8 mouse cellular contexts compared by ENCODE assay signal in genomic region chr9:44319105-44319886, GRCm38 (mm10). TPM values are rescaled to one million over a fixed set of nuclear protein-coding genes. Genes with fewer than 3 reads are reported as not detected.
DNase-seq lines count a peak whose midpoint lies in the region; ATAC-seq and TF ChIP-seq lines count a peak whose summit lies in the region.

No protein-coding gene starts in this region.

- peak; percentile 29; the same call in 1 of the 2 replicates for TF ChIP-seq POLR2A in bone marrow, adult 2 months (IDR thresholded peaks at IDR 0.05; ENCODE audit: borderline replicate concordance, control insufficient read depth, low read depth, low read length)

- H3K27ac ChIP-seq in kidney, embryonic 15.5 days, result peak overlapping the region; percentile 72
- peak overlapping the region; percentile 87 for H3K27ac ChIP-seq in bone marrow, adult 2 months (ENCODE audit: control insufficient read depth, insufficient read depth, low read depth, low read length, poor library complexity)
- H3K27ac ChIP-seq in forebrain, postnatal 0 days (ENCODE audit: low read depth, low read length), result peak overlapping the region; percentile 78
- peak overlapping the region; percentile 73 for H3K27ac ChIP-seq in limb, embryonic 15.5 days
- H3K27ac ChIP-seq in neural tube, embryonic 12.5 days, result peak overlapping the region; percentile 51; the same call in 1 of the 2 replicates

- intact Hi-C loops in left cerebral cortex, postnatal 4 days (cut with DNase I), result no loop called here

- H3K36me3 ChIP-seq in kidney, embryonic 15.5 days, result peaks cover 27% of the 10 kb centered on the region
- H3K36me3 ChIP-seq in forebrain, postnatal 0 days (ENCODE audit: insufficient read depth), result peaks cover 19% of the 10 kb centered on the region
- H3K36me3 ChIP-seq in limb, embryonic 15.5 days, result peaks cover 29% of the 10 kb centered on the region
- peaks cover 27% of the 10 kb centered on the region for H3K36me3 ChIP-seq in neural tube, embryonic 12.5 days

- H3K9ac ChIP-seq in kidney, embryonic 15.5 days, result peak overlapping the region; percentile 82
- peak overlapping the region; percentile 87 for H3K9ac ChIP-seq in forebrain, postnatal 0 days
- H3K9ac ChIP-seq in limb, embryonic 15.5 days, result peak overlapping the region; percentile 82
- peak overlapping the region; percentile 83 for H3K9ac ChIP-seq in neural tube, embryonic 12.5 days

- 3% methylated on average over 37 of the region's 37 CpGs for WGBS in kidney, embryonic 15.5 days
- 3% methylated on average over 37 of the region's 37 CpGs for WGBS in bone marrow, adult 2 months
- 2% methylated on average over 37 of the region's 37 CpGs for WGBS in forebrain, postnatal 0 days
- WGBS in limb, embryonic 15.5 days, result 2% methylated on average over 37 of the region's 37 CpGs
- WGBS in neural tube, embryonic 12.5 days, result 2% methylated on average over 37 of the region's 37 CpGs

- H3K4me1 ChIP-seq in kidney, embryonic 15.5 days, result peaks cover 29% of the 10 kb centered on the region
- peaks cover 5% of the 10 kb centered on the region for H3K4me1 ChIP-seq in bone marrow, adult 2 months (ENCODE audit: control insufficient read depth, insufficient read depth, low read length)
- peaks cover 19% of the 10 kb centered on the region for H3K4me1 ChIP-seq in forebrain, postnatal 0 days (ENCODE audit: insufficient read depth)
- peaks cover 24% of the 10 kb centered on the region for H3K4me1 ChIP-seq in limb, embryonic 15.5 days
- H3K4me1 ChIP-seq in neural tube, embryonic 12.5 days, result peaks cover 30% of the 10 kb centered on the region

- no peaks in the 10 kb centered on the region for H3K9me3 ChIP-seq in kidney, embryonic 15.5 days (replicated peaks)
- H3K9me3 ChIP-seq in forebrain, postnatal 0 days (ENCODE audit: low read length), result no peaks in the 10 kb centered on the region
- no peaks in the 10 kb centered on the region for H3K9me3 ChIP-seq in limb, embryonic 15.5 days
- no peaks in the 10 kb centered on the region for H3K9me3 ChIP-seq in neural tube, embryonic 12.5 days

- TF ChIP-seq CTCF in bone marrow, adult 2 months (IDR thresholded peaks at IDR 0.05; ENCODE audit: control insufficient read depth, insufficient read depth, low read length), result no peak
- no peak for TF ChIP-seq CTCF in forebrain, postnatal 0 days (IDR thresholded peaks at IDR 0.05; ENCODE audit: low read depth)

- DNase-seq in kidney, adult 9 months, result no peak
- DNase-seq in forebrain, postnatal 0 days, result peak; percentile 27
- DNase-seq in left cerebral cortex, postnatal 4 days, result no peak

- H3K27me3 ChIP-seq in kidney, embryonic 15.5 days, result no peaks in the 10 kb centered on the region
- H3K27me3 ChIP-seq in forebrain, postnatal 0 days (ENCODE audit: insufficient read depth, low read length), result no peaks in the 10 kb centered on the region
- no peaks in the 10 kb centered on the region for H3K27me3 ChIP-seq in limb, embryonic 15.5 days
- H3K27me3 ChIP-seq in neural tube, embryonic 12.5 days (replicated peaks), result no peaks in the 10 kb centered on the region

- peak; percentile 2 for ATAC-seq in kidney, embryonic 15.5 days (replicated peaks; ENCODE audit: low FRiP score)
- peak; percentile 39 for ATAC-seq in CD4-positive, CD25-positive, alpha-beta regulatory T cell, adult 4 months
- ATAC-seq in forebrain, postnatal 0 days, result peak; percentile 5; the same call in 1 of the 2 replicates
- ATAC-seq in limb, embryonic 15.5 days (ENCODE audit: insufficient number of reproducible peaks, low FRiP score, low TSS enrichment, low read depth), result no peak
- peak; percentile 4; the same call in 1 of the 2 replicates for ATAC-seq in neural tube, embryonic 12.5 days (ENCODE audit: low FRiP score, low read depth)

- H3K4me2 ChIP-seq in kidney, embryonic 15.5 days, result peak overlapping the region; percentile 94
- peak overlapping the region; percentile 71 for H3K4me2 ChIP-seq in forebrain, postnatal 0 days (ENCODE audit: low read depth)
- peak overlapping the region; percentile 94 for H3K4me2 ChIP-seq in limb, embryonic 15.5 days
- H3K4me2 ChIP-seq in neural tube, embryonic 12.5 days (replicated peaks), result peak overlapping the region; percentile 94

- peak overlapping the region; percentile 87 for H3K4me3 ChIP-seq in kidney, embryonic 15.5 days (replicated peaks)
- H3K4me3 ChIP-seq in bone marrow, adult 2 months (replicated peaks; ENCODE audit: control insufficient read depth, low read depth, low read length), result peak overlapping the region; percentile 95
- peak overlapping the region; percentile 91 for H3K4me3 ChIP-seq in forebrain, postnatal 0 days (ENCODE audit: low read depth, low read length)
- H3K4me3 ChIP-seq in limb, embryonic 15.5 days, result peak overlapping the region; percentile 92
- H3K4me3 ChIP-seq in neural tube, embryonic 12.5 days, result peak overlapping the region; percentile 88

RNA-seq across cellular contexts. Expression of gene C2cd2l, which starts 0.8 kb away (rescaled TPM):
- 6.6 and 8.8 TPM in 2 replicates for polyA plus RNA-seq in kidney, embryonic 15.5 days (2015; fragmentation: Nextera tagmentation; extraction: Ambion mirVana)
- 1 to 10 TPM; 3.2 to 3.6 TPM for polyA plus RNA-seq in CD4-positive, CD25-positive, alpha-beta regulatory T cell, adult 4 months (2017; shearing (Covaris generic))
- polyA plus RNA-seq in bone marrow, adult 2 months (2011; ENCODE audit: insufficient read depth, insufficient read length, low replicate concordance, missing spikeins), result 14.6 and 17.5 TPM in 2 replicates
- 42.9 and 54.2 TPM in 2 replicates for total RNA-seq in forebrain, postnatal 0 days (2014; rRNA removed)
- 26.2 and 33.2 TPM in 2 replicates for polyA plus RNA-seq in forebrain, postnatal 0 days (2015; fragmentation: Nextera tagmentation; extraction: Ambion mirVana)
- 6.9 and 7.1 TPM in 2 replicates for polyA plus RNA-seq in limb, embryonic 15.5 days (2015; fragmentation: Nextera tagmentation; extraction: Ambion mirVana)
- 25.3 and 26.9 TPM in 2 replicates for polyA plus RNA-seq in neural tube, embryonic 12.5 days (2016; fragmentation: Nextera tagmentation; extraction: Ambion mirVana)
- total RNA-seq in left cerebral cortex, postnatal 4 days (2021), result 10 to 100 TPM; 69.5 to 74.9 TPM

RNA-seq across cellular contexts. Expression of gene Dpagt1, which starts 6.5 kb away (rescaled TPM):
- 41.7 and 46.7 TPM in 2 replicates for polyA plus RNA-seq in kidney, embryonic 15.5 days (2015; fragmentation: Nextera tagmentation; extraction: Ambion mirVana)
- 10 to 100 TPM; 15.7 to 16.0 TPM for polyA plus RNA-seq in CD4-positive, CD25-positive, alpha-beta regulatory T cell, adult 4 months (2017; shearing (Covaris generic))
- 11.2 and 30.7 TPM in 2 replicates for polyA plus RNA-seq in bone marrow, adult 2 months (2011; ENCODE audit: insufficient read depth, insufficient read length, low replicate concordance, missing spikeins)
- total RNA-seq in forebrain, postnatal 0 days (2014; rRNA removed), result 17.7 and 18.3 TPM in 2 replicates
- 30.1 and 30.6 TPM in 2 replicates for polyA plus RNA-seq in forebrain, postnatal 0 days (2015; fragmentation: Nextera tagmentation; extraction: Ambion mirVana)
- 37.7 and 38.0 TPM in 2 replicates for polyA plus RNA-seq in limb, embryonic 15.5 days (2015; fragmentation: Nextera tagmentation; extraction: Ambion mirVana)
- polyA plus RNA-seq in neural tube, embryonic 12.5 days (2016; fragmentation: Nextera tagmentation; extraction: Ambion mirVana), result 34.6 and 39.1 TPM in 2 replicates
- 10 to 100 TPM; 20.4 to 22.2 TPM for total RNA-seq in left cerebral cortex, postnatal 4 days (2021)

RNA-seq across cellular contexts. Expression of gene Hinfp, which starts 13.8 kb away (rescaled TPM):
- 27.1 and 27.9 TPM in 2 replicates for polyA plus RNA-seq in kidney, embryonic 15.5 days (2015; fragmentation: Nextera tagmentation; extraction: Ambion mirVana)
- 10 to 100 TPM; 20.0 to 23.4 TPM for polyA plus RNA-seq in CD4-positive, CD25-positive, alpha-beta regulatory T cell, adult 4 months (2017; shearing (Covaris generic))
- polyA plus RNA-seq in bone marrow, adult 2 months (2011; ENCODE audit: insufficient read depth, insufficient read length, low replicate concordance, missing spikeins), result 9.1 and 21.6 TPM in 2 replicates
- total RNA-seq in forebrain, postnatal 0 days (2014; rRNA removed), result 24.4 and 29.5 TPM in 2 replicates
- 10.7 and 14.2 TPM in 2 replicates for polyA plus RNA-seq in forebrain, postnatal 0 days (2015; fragmentation: Nextera tagmentation; extraction: Ambion mirVana)
- 24.2 and 24.9 TPM in 2 replicates for polyA plus RNA-seq in limb, embryonic 15.5 days (2015; fragmentation: Nextera tagmentation; extraction: Ambion mirVana)
- 31.2 and 33.5 TPM in 2 replicates for polyA plus RNA-seq in neural tube, embryonic 12.5 days (2016; fragmentation: Nextera tagmentation; extraction: Ambion mirVana)
- total RNA-seq in left cerebral cortex, postnatal 4 days (2021), result 10 to 100 TPM; 34.0 to 35.8 TPM

RNA-seq across cellular contexts. Expression of gene H2afx, which starts 15.2 kb away (rescaled TPM):
- 390 and 426 TPM in 2 replicates for polyA plus RNA-seq in kidney, embryonic 15.5 days (2015; fragmentation: Nextera tagmentation; extraction: Ambion mirVana)
- polyA plus RNA-seq in CD4-positive, CD25-positive, alpha-beta regulatory T cell, adult 4 months (2017; shearing (Covaris generic)), result 10 to 100 TPM; 11.3 to 14.7 TPM
- polyA plus RNA-seq in bone marrow, adult 2 months (2011; ENCODE audit: insufficient read depth, insufficient read length, low replicate concordance, missing spikeins), result 184 and 201 TPM in 2 replicates
- total RNA-seq in forebrain, postnatal 0 days (2014; rRNA removed), result 97.8 and 109 TPM in 2 replicates
- polyA plus RNA-seq in forebrain, postnatal 0 days (2015; fragmentation: Nextera tagmentation; extraction: Ambion mirVana), result 143 and 149 TPM in 2 replicates
- 252 and 254 TPM in 2 replicates for polyA plus RNA-seq in limb, embryonic 15.5 days (2015; fragmentation: Nextera tagmentation; extraction: Ambion mirVana)
- polyA plus RNA-seq in neural tube, embryonic 12.5 days (2016; fragmentation: Nextera tagmentation; extraction: Ambion mirVana), result 281 and 302 TPM in 2 replicates
- 10 to 100 TPM; 81.0 to 82.7 TPM for total RNA-seq in left cerebral cortex, postnatal 4 days (2021)

RNA-seq across cellular contexts. Expression of gene Hmbs, which starts 24.7 kb away (rescaled TPM):
- 126 and 145 TPM in 2 replicates for polyA plus RNA-seq in kidney, embryonic 15.5 days (2015; fragmentation: Nextera tagmentation; extraction: Ambion mirVana)
- 10 to 100 TPM; 23.7 to 24.0 TPM for polyA plus RNA-seq in CD4-positive, CD25-positive, alpha-beta regulatory T cell, adult 4 months (2017; shearing (Covaris generic))
- 824 and 950 TPM in 2 replicates for polyA plus RNA-seq in bone marrow, adult 2 months (2011; ENCODE audit: insufficient read depth, insufficient read length, low replicate concordance, missing spikeins)
- total RNA-seq in forebrain, postnatal 0 days (2014; rRNA removed), result 38.1 and 38.6 TPM in 2 replicates
- 53.3 and 55.0 TPM in 2 replicates for polyA plus RNA-seq in forebrain, postnatal 0 days (2015; fragmentation: Nextera tagmentation; extraction: Ambion mirVana)
- 88.7 and 95.1 TPM in 2 replicates for polyA plus RNA-seq in limb, embryonic 15.5 days (2015; fragmentation: Nextera tagmentation; extraction: Ambion mirVana)
- 92.8 and 95.0 TPM in 2 replicates for polyA plus RNA-seq in neural tube, embryonic 12.5 days (2016; fragmentation: Nextera tagmentation; extraction: Ambion mirVana)
- total RNA-seq in left cerebral cortex, postnatal 4 days (2021), result 10 to 100 TPM; 21.5 to 23.8 TPM
